Mouse (Mus musculus): ENCODE measurements around the gene Ano10.
A peak's percentile ranks its signal among the peaks of the same experiment; 100 is the strongest.
"Not testable (repeated sequence)": the region's sequence is repeated elsewhere in the genome, so short reads cannot be mapped to it uniquely, and the experiment has no call there.

The Ano10 gene

DNA sequence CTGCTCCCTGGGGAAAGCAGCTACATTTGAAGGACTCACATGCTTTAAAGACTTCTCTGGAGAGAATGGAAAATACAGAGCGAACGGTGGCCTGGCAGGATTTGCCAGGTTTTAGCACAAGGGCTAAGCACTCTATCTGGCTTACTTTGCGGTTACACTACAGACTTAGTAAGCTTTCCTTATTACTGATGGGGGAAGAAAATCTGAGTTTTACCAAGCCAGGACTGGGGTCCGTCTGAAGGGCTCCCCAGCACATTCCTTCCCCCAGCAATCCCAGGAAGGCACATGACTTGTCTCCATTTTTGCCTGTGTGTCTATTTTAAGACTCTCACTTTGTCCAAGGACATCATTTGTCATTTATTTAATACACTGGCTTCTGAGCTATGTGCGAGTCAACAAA lies 97.2 kb downstream of the Ano10 start:
- DNase-seq (ENCODE audit: low read depth): no peak

- no peak for DNase-seq (ENCODE audit: low read depth)
Measured at GRCm38 (mm10) chr9:122195042-122195682, 99.1 kb downstream of the Ano10 start.

- DNase-seq (ENCODE audit: low read depth): no peak
Measured at GRCm38 (mm10) chr9:122193823-122194222, 100.4 kb downstream of the Ano10 start.

DNA sequence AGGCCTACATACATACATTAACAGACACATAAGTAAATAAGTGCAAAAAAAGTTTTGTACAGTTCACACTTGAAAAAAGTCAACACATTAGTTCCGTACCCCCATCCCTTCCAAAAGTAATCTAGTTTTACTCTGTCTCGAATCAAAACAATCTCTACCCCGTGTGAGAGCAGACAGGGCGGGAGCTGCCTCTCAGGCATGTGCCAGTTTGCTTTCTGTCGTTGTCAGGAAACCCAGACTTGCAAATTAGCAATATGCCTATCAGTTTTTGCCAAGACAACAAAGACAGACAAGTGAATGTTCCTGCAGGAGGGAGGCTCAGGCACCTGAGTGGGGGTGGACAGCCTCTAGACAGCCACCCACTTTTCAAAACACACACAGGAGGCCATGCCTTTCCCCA lies 100.9 kb downstream of the Ano10 start:
- no peak for DNase-seq (ENCODE audit: low read depth)

GRCm38 (mm10) chr9:122188724-122189123 lies 105.5 kb downstream of the Ano10 start:
- DNase-seq (ENCODE audit: low read depth): peak; percentile 95

DNA sequence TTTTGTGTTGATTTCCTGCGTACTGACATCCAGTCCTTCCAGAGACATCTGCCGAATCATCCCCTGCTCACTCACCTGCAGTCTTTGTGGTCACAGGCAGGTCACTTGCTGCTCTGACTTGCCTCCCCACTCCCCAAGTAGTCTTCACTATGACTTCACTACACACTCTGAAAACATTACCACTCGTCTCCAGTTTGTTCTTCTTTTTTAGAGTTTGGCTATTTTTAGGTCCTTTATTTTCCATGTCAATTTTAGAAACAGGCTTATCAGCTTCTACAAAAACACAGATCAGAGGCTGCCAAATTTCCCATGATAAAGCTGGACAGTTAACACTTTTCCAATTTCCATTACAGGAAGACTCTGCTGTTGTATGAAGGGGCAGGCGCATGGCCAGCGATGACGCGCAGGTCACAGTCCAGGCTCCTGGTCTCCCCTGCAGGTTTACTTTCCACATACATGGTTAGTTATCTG lies 106.7 kb downstream of the Ano10 start:
- peak; percentile 5 for DNase-seq (ENCODE audit: low read depth)

GRCm38 (mm10) chr9:122186643-122187226 lies 107.5 kb downstream of the Ano10 start:
- DNase-seq (ENCODE audit: low read depth): no peak

DNA sequence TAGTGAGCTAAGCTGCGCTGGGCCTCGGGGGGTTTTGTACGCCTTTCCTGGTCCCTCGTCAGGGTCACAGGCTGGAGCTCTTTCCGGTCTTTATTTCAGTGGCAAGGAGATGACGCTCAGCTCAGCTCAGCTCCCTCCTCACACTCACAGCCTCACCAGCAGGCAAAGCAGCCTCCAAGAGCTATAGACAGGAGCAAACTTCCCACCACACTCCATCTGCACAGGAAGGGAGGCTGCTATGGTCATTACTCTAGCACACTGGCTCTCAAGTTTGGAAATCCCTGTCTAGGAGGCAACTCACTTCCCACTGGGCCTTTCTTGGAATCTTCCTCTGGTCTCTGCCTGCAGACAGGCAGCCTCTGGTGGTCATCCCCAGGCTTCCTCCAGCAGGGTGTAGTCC lies 108.3 kb downstream of the Ano10 start:
- DNase-seq (ENCODE audit: low read depth): no peak

DNA sequence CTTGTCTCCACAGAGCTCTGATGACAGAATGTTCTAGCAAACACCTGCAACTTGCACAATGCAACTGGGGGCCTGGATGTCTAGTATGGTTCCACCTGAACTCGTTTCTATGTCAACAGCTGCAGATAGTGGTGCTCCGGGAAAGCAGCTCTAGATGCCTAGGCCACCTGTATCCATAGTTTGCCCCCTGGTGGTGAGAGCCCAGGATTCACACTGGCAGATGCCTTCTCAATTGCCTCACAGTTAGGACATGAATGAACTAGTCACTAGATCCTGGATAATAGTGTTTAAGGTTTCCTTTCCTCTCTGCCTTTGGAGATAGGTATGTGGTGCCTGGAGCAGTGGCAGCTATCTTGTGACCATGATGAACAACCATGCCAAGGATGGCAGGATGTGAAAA lies 109.2 kb downstream of the Ano10 start:
- peak; percentile 63 for DNase-seq (ENCODE audit: low read depth)

DNA sequence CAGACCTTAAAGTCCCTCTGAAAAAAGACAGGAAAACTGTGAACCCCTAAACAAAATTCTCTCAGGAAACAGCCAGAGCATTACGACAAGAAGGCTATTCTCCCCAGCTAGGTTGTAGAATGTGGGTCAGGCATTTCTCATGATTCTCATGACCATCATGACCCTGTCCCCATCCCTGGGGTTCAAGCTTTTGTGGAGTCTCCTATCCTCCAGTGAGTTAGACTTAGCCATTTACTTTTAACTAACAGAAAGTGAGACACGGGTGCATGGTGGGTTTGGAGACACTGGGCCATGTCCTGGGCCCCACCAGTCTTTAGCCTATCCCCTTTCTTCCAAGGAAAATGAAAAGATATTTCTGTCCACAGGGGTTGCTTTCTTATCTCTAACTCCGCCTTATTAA lies 109.9 kb downstream of the Ano10 start:
- DNase-seq (ENCODE audit: low read depth): no peak

GRCm38 (mm10) chr9:122183074-122183473 lies 111.1 kb downstream of the Ano10 start:
- DNase-seq (ENCODE audit: low read depth): no peak

DNA sequence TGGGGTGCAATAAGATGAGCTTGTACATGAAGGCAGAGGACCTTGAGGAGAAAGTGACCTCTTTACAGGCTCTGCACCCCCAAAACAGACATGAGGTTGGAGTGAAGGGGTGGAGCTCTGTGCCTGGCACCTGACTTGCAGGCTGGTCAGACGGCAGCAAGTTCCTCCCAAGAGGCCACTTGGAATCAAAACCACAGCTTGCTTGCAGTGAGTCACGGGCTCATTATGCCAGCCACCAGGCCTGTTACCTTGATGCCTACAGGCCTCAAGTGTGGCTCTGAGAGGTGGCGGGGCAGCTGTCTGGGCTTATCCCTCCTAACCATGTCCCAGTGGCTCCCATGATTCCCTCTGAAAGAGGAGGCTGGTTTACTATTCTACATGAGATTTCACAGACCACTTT lies 114.1 kb downstream of the Ano10 start:
- peak; percentile 28 for DNase-seq (ENCODE audit: low read depth)

- DNase-seq (ENCODE audit: low read depth): no peak
Measured at GRCm38 (mm10) chr9:122178427-122178826, 115.8 kb downstream of the Ano10 start.

DNA sequence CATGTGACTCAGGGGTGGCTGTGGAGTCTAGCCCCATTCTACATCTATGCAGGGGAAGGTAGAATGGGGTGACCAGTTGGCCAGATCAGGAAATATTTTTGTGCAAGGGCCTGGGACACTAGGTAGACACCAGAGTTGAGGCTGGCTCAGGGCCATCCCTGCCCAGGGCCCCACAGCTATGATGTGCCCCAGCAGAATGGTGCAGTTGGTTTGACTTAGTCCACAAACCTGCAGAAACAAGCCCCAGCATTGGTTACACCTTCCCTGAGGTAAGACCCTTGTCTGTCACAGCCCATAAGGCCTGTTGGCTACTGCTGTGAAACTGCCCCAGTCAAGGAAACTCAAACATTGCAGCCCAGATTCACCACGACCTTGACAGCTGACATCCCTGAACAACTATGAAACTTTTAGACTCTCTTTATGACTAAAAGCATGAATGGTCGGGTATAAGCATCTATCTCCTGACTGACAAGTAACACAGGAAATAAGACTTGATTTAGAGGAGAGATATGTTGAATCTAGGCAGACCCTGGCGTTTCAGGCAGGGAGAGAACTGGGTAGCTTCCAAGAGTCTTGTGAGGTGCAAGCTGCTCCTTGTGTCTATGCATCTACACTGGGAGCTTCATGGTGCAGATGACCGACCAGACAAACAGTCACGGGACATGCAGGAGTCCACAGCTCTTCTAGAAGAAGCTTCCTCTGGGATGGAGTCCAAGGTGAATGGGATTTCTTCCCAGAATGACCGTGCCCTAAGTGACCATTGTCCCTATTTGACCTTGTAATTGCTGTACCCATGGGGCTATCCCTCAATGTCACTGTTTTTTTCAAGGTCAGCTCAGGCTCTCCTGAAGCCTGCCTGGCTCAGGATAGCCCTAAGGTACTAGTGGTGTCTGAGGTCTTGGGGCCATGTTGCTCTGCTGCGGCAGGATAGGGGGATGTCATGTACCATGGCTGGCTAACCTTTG lies 116.7 kb downstream of the Ano10 start:
- DNase-seq (ENCODE audit: low read depth): no peak

DNA sequence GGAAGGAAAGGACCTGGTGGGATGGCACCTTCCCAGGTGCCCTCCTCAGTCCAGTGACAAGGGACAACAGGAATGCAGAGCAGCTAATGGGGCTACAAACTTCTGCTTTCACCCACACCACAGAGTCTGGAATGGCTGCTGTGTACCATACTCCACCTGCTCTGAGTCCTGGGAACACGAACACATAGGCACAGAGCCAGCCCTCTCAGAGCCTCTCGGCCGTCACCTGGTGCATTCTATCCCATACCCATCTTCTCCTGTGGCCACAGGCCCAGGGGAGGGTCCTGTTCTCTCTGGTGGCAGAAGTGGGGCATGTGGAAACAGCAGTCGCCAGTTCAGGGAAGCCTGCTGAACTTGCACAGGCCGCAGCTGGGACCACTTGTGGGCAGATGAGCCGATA lies 119.5 kb downstream of the Ano10 start:
- no peak for DNase-seq (ENCODE audit: low read depth)

DNA sequence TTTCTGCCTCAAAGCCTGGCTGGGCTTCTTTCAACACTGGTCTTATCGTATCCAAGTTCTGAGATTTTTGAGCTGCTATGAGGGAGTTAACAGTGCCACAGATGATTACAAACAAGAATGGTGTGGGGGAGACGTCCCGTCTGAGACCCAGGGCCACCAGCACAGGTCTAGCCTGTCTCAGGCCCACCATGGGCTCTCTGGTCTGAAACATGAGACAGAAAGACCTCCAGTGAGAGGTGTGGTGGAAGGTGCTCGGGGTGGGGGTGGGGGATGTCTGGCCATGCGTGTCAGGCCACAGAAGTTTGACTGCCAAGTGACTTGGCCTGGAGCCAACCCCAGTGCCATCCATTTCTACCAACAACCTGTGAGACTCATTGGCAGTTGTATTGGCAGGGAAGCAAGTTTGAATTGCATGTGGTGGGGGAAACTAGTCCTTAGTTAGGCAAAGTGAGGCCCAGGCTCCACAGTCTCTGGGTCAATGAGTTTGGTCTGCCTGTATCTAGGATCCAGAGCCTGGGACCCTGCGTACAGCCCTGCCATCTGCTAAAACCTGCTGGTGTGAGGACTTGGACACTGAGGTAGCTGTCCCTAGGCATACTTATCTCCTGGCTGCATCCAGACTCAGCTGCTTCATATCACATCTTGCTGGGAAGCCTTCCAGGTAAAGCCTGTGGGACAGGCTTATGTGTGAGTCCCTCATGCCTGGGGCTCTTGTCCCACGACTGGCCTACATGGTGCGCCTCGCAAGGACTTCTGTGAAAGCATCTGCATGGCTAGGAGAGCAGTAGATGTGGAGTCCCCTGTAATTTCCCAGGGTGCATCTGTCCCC lies 120.6 kb downstream of the Ano10 start:
- DNase-seq (ENCODE audit: low read depth): no peak

DNA sequence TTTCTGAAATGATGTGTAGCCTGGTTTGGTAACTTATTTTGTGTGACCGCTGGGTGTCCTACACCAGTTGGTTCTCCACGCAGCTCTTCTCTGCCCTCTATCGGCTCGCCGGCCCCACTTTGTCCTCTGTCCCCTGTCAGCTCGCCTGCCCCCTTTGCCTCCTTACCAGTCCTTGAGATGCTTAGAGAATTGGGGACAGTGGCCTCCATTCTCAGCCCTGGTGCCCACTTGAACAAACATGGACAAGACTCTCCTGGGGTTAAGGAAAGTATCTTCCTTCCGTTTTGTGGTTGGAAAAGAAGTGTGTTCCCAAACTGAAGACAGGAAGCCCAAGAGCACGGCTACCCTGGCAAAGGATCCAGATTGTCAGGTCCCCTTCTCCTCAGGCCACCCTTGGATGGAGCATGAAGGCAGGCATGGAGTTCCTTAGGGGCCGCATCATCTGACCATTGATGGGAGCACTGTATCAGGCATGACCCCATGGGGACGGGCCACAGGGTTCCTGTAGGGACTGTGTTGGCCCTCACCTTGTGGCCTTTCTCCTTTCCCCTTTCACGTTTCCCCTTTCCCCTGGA lies 121.5 kb downstream of the Ano10 start:
- no peak for DNase-seq (ENCODE audit: low read depth)

GRCm38 (mm10) chr9:122169901-122170300 lies 124.3 kb downstream of the Ano10 start:
- DNase-seq (ENCODE audit: low read depth): no peak

- not testable (repeated sequence) for DNase-seq (ENCODE audit: low read depth)
Measured at GRCm38 (mm10) chr9:122167719-122168118, 126.5 kb downstream of the Ano10 start.

GRCm38 (mm10) chr9:122164535-122164934 lies 129.7 kb downstream of the Ano10 start:
- no peak for DNase-seq (ENCODE audit: low read depth)

DNA sequence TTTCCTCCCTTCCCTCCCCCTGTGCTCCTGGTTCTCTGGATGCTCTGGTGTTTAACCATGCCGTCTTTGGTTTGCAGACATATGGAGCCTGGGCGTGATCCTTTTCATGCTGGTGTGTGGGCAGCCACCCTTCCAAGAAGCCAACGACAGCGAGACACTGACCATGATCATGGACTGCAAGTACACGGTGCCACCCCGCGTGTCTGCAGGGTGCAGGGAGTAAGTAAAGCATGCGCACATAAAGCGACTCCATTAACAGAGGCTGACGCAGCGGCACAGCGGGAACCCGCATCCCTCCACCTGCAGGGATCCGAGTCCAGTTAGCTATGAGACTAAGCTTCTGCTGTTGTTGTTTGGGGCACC lies 137.2 kb downstream of the Ano10 start:
- no peak for DNase-seq (ENCODE audit: low read depth)

Measured in 416B (cell line).